Mouse (Mus musculus) neural tube, embryonic 14.5 days (tissue): ENCODE data around the gene Man2a1. TPM values are rescaled to one million over a fixed set of nuclear protein-coding genes. Genes with fewer than 3 reads are reported as not detected.

Experiments used
- ATAC-seq: fragments of 200-750 bp; cut with Nextera tagmentation; 2 replicates; pipeline ENCODE4 v1.8.0; 2017; ENCODE audit warnings: low read depth, mild to moderate bottlenecking, moderate TSS enrichment, moderate library complexity
- H3K27ac ChIP-seq: fragments of 300-500 bp; sonication (generic); 2 replicates; pipeline ENCODE4 v1.5.1; 2014; ENCODE audit warnings: low read depth, mild to moderate bottlenecking, control low read depth, low read length, moderate library complexity, mixed read lengths
- H3K27me3 ChIP-seq: fragments of 300-500 bp; sonication (generic); 2 replicates; pipeline ENCODE4 v1.6.1; 2014; ENCODE audit warnings: low read length; ENCODE audit not compliant: control insufficient read depth, insufficient read depth
- H3K36me3 ChIP-seq: fragments of 300-500 bp; sonication (generic); 2 replicates; pipeline ENCODE4 v1.6.1; 2014; ENCODE audit warnings: low read length, mixed read lengths; ENCODE audit not compliant: control insufficient read depth, insufficient read depth
- H3K4me1 ChIP-seq: fragments of 300-500 bp; sonication (generic); 2 replicates; pipeline ENCODE4 v1.6.1; 2014; ENCODE audit warnings: low read length; ENCODE audit not compliant: control insufficient read depth, insufficient read depth
- H3K4me2 ChIP-seq: fragments of 300-500 bp; sonication (generic); 2 replicates; pipeline ENCODE4 v1.6.1; 2014; ENCODE audit warnings: mild to moderate bottlenecking, low read depth, low read length, control low read depth
- H3K4me3 ChIP-seq: fragments of 300-500 bp; sonication (generic); 2 replicates; pipeline ENCODE4 v1.5.1; 2014; ENCODE audit warnings: low read depth, low read length, control low read depth, mixed read lengths
- H3K9ac ChIP-seq: fragments of 300-500 bp; sonication (generic); replicated peaks from 2 replicates; pipeline ENCODE4 v1.6.1; 2014; ENCODE audit warnings: low read depth, mild to moderate bottlenecking, control low read depth, low read length, mixed read lengths
- H3K9me3 ChIP-seq: fragments of 300-500 bp; sonication (generic); 2 replicates; pipeline ENCODE4 v1.6.1; 2016; ENCODE audit warnings: low read length; ENCODE audit not compliant: control insufficient read depth
- WGBS: fragments of 180-500 bp; shearing (Covaris S2); extraction: QIAGEN DNeasy Blood & Tissue Kit; methylation state at CpG from one replicate; pipeline ENCODE4 v1.1.7; 2014; 5-methylcytosine and 5-hydroxymethylcytosine counted together
- polyA plus RNA-seq: library from polyadenylated mRNA; unstranded; fragments of >200 nt; fragmentation: Nextera tagmentation; extraction: Ambion mirVana; gene quantifications from 2 replicates; pipeline ENCODE4 v1.2.1, GENCODE M21; 2014

Gene Man2a1
- polyA plus RNA-seq: 5.3 and 6.3 TPM in 2 replicates

DNA sequence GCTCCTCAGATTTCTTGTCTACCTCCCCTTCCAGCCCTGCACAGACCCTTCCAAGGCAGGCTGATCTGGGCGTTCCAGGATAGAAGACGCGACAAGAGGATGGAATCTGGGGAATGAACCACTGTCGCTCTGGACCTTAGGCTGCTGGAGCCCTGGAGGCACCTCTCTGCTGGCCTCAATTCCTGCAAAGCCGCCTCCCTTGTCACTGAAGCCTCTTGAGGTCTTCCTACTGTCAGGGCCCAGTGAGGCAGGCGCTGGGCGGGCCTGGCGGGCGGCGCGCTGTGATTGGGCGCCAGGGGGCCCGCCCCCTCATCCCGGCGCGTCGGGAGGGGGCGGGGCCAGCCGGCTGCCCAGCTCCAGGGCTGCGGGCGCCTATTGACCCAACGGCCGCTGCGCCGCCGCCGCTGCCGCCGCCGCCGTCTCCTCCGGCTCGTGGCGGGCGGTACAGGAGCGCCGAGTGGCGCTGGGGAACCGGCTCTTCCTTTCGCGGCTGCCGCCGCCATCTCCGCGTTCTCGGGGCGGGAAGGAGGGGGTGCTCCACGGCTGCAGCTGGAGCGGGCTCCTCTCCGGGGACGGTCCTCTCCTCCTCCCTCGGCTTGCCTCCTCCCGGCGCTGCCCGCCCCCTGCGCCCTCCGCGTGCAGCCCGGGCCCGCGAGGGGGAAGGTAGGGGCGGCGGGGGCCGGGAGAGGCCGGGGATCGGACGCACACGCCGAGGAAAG is at the start of gene Man2a1:
Man2a1 (plus strand) TSS at position 365 of the 719 bp plus-strand sequence.
- no peaks in the 10 kb centered on the region for H3K36me3 ChIP-seq
- under 1% methylated on average over 41 of the region's 69 CpGs for WGBS
- peak; percentile 97 for ATAC-seq

GRCm38 (mm10) chr17:64553358-64553757 is 47.2 kb upstream of the Man2a1 start:
- Histone ChIP-seq H3K9ac (no peak overlapping the region), H3K27me3 (no peaks in the 10 kb centered on the region), H3K9me3 (no peaks in the 10 kb centered on the region), H3K27ac (no peak overlapping the region), H3K4me2 (no peak overlapping the region), H3K4me3 (no peak overlapping the region), H3K4me1 (no peaks in the 10 kb centered on the region), H3K36me3 (no peaks in the 10 kb centered on the region)
- WGBS: 94% methylated on average over 10 of the region's 10 CpGs
- ATAC-seq: no peak

More for the DNA sequence above, at the start of gene Man2a1:
- H3K27ac ChIP-seq: peak within 1 kb of the TSS; percentile 85
- H3K4me3 ChIP-seq: peak within 1 kb of the TSS; percentile 97
- peak within 1 kb of the TSS; percentile 92 for H3K9ac ChIP-seq
- no peaks in the 10 kb centered on the region for H3K27me3 ChIP-seq
- peaks cover 9% of the 10 kb centered on the region; the same call in 1 of the 2 replicates for H3K4me1 ChIP-seq
- no peaks in the 10 kb centered on the region for H3K9me3 ChIP-seq
- peak within 1 kb of the TSS; percentile 81 for H3K4me2 ChIP-seq

- WGBS: 74% methylated on average over 3 of the region's 3 CpGs
Observed at GRCm38 (mm10) chr17:64554901-64555300, 45.6 kb upstream of the Man2a1 start.

DNA sequence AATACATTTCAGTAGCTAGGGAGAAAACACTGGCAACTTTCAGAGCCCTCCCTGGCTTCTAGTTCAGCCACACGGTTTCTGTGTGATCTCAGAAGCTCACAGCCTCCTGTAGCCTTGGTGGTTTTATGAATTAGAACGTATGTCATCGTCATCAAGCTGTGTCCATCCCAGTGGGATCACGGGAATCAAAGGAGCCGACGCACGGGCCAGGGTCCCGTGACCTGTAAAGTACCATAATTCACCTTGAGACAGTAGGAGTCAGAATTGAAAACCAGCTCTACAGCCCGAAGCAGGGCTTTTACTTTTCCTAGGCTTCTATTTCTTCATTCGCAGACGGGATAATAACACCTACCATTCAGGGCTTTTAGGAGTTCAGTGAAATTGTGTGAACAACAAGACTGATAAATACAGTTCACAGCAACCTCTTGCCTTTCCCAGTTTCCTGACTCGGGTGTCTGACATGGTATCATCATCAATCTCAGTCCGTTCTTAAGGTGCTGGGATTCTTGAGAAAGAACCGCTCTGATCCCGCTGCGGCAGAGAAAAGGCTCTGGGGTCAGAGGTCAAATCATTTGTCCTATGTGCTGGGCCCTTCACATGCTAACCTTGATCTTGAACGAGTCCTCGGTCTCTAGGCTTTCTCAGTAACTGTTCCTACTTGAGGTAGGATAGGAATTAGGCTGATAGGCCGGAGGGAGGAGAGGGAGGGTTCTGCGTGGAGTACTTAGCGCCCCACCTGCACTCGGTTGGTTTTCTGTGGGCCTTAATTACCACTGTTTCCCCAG is 43.7 kb upstream of the Man2a1 start:
- no peak overlapping the region for H3K27ac ChIP-seq
- no peak overlapping the region for H3K9ac ChIP-seq
- no peak overlapping the region for H3K4me3 ChIP-seq
- no peaks in the 10 kb centered on the region for H3K36me3 ChIP-seq
- H3K27me3 ChIP-seq: no peaks in the 10 kb centered on the region
- H3K4me2 ChIP-seq: no peak overlapping the region
- no peak for ATAC-seq
- no peaks in the 10 kb centered on the region for H3K9me3 ChIP-seq
- H3K4me1 ChIP-seq: no peaks in the 10 kb centered on the region
- 88% methylated on average over 22 of the region's 22 CpGs for WGBS

More at GRCm38 (mm10) chr17:64554901-64555300, 45.6 kb upstream of the Man2a1 start:
- no peak overlapping the region for H3K4me3 ChIP-seq
- H3K9ac ChIP-seq: no peak overlapping the region
- no peaks in the 10 kb centered on the region for H3K4me1 ChIP-seq
- H3K4me2 ChIP-seq: no peak overlapping the region
- no peak for ATAC-seq
- H3K36me3 ChIP-seq: no peaks in the 10 kb centered on the region
- H3K27ac ChIP-seq: no peak overlapping the region
- no peaks in the 10 kb centered on the region for H3K27me3 ChIP-seq
- no peaks in the 10 kb centered on the region for H3K9me3 ChIP-seq

DNA sequence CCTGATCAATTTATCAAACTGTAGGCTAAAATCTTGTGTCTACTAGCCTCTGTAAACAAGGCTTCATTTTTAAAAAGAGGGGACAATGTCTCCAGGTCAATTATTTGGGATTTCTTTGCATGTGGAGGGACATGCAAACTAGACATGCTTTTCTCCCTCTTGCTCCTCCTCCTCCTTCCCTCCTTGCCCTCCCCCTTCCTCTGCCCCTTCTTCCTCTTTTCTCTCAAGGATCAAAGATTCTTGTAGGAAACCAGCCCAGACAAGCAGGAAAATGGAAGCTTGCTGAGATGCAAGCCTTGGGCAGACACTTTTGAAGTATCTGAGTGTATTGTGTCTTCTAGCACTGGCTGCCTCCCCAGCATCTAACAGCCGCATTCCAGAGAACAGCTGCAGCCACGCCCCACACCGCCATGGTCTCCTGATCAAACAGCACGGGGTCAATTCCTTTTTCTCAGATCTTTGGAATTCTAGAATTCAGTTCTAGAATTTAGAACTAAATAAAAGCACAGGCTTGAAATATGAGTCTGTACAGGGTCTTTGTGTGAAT is 41.5 kb upstream of the Man2a1 start:
- no peaks in the 10 kb centered on the region for H3K9me3 ChIP-seq
- 9% methylated on average over 4 of the region's 4 CpGs for WGBS
- no peak overlapping the region for H3K9ac ChIP-seq
- H3K4me3 ChIP-seq: no peak overlapping the region
- no peaks in the 10 kb centered on the region for H3K36me3 ChIP-seq
- no peaks in the 10 kb centered on the region for H3K4me1 ChIP-seq
- no peak for ATAC-seq
- H3K27ac ChIP-seq: no peak overlapping the region
- no peak overlapping the region for H3K4me2 ChIP-seq
- no peaks in the 10 kb centered on the region for H3K27me3 ChIP-seq

DNA sequence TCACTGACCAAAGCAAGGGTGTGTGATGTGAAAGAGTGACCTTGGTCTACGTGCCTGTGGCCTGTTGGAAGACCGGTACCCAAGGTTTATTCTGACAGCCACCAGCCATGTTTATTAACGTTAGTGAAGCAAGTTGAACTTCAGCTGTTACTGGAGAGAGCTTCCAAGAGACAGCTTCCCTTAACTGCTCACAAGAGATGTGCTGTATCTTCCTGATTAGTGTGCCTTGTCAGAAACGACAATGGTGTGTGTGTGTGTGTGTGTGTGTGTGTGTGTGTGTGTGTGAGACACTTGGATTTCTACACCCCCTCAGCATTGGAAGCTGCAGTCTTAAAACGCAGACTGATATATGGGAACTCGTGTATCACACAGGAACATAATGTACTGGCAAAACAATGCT is 34.1 kb upstream of the Man2a1 start:
- no peak for ATAC-seq
- H3K9me3 ChIP-seq: no peaks in the 10 kb centered on the region
- no peak overlapping the region for H3K27ac ChIP-seq
- no peak overlapping the region for H3K4me2 ChIP-seq
- no peaks in the 10 kb centered on the region for H3K36me3 ChIP-seq
- 42% methylated on average over 6 of the region's 6 CpGs for WGBS
- H3K4me3 ChIP-seq: no peak overlapping the region
- H3K9ac ChIP-seq: no peak overlapping the region
- H3K4me1 ChIP-seq: no peaks in the 10 kb centered on the region
- no peaks in the 10 kb centered on the region for H3K27me3 ChIP-seq

- Histone ChIP-seq H3K4me2 (no peak overlapping the region), H3K4me3 (no peak overlapping the region), H3K4me1 (no peaks in the 10 kb centered on the region), H3K9me3 (no peaks in the 10 kb centered on the region), H3K9ac (no peak overlapping the region), H3K27ac (no peak overlapping the region), H3K36me3 (no peaks in the 10 kb centered on the region), H3K27me3 (no peaks in the 10 kb centered on the region)
- WGBS: 92% methylated on average over 3 of the region's 3 CpGs
- no peak for ATAC-seq
Observed at GRCm38 (mm10) chr17:64567546-64567945, 33.0 kb upstream of the Man2a1 start.

DNA sequence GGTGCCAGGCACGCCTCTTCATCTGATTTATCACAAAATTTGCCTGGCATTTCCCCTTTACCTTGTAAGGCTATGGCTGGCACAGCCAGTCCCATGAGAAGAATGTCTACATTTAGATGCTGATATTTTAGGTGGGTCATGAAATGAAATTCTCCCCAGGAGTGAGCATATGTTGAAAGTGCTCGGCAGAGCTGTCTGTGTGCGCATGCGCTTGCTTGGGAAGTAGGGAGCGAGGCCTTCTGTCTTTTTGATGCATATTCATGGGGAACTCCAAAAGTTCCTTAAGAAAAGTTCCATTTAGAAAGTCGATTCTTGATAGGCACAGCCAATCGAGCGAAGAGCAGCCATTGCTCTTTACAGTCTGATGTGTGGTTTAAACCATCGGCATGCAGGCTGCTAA is 26.6 kb upstream of the Man2a1 start:
- no peaks in the 10 kb centered on the region for H3K4me1 ChIP-seq
- no peak overlapping the region for H3K4me2 ChIP-seq
- H3K4me3 ChIP-seq: no peak overlapping the region
- ATAC-seq: no peak
- H3K36me3 ChIP-seq: no peaks in the 10 kb centered on the region
- H3K27ac ChIP-seq: no peak overlapping the region
- no peaks in the 10 kb centered on the region for H3K27me3 ChIP-seq
- no peaks in the 10 kb centered on the region for H3K9me3 ChIP-seq
- no peak overlapping the region for H3K9ac ChIP-seq
- 92% methylated on average over 9 of the region's 9 CpGs for WGBS

GRCm38 (mm10) chr17:64575240-64575639 is 25.3 kb upstream of the Man2a1 start:
- Histone ChIP-seq H3K4me2 (no peak overlapping the region), H3K4me1 (no peaks in the 10 kb centered on the region), H3K27ac (no peak overlapping the region), H3K4me3 (no peak overlapping the region), H3K36me3 (no peaks in the 10 kb centered on the region), H3K9ac (no peak overlapping the region), H3K27me3 (no peaks in the 10 kb centered on the region), H3K9me3 (no peaks in the 10 kb centered on the region)
- no peak for ATAC-seq
- WGBS: 87% methylated on average over 6 of the region's 6 CpGs
